Mouse (Mus musculus) heart, embryonic 13.5 days (tissue): ENCODE results near the gene Coa3. TPM values are rescaled to one million over a fixed set of nuclear protein-coding genes. Genes with fewer than 3 reads are reported as not detected.
A peak's percentile ranks its signal among the peaks of the same experiment; 100 is the strongest.

ENCODE experiments used
- ATAC-seq: fragments of 200-750 bp; cut with Nextera tagmentation; 2 replicates; pipeline ENCODE4 v1.8.0; 2017; ENCODE audit warnings: moderate TSS enrichment; ENCODE audit not compliant: insufficient number of reproducible peaks, low FRiP score, low TSS enrichment; ENCODE audit errors: extremely low read depth
- H3K27ac ChIP-seq: fragments of 300-500 bp; sonication (generic); replicated peaks from 2 replicates; pipeline ENCODE4 v1.5.1; 2015; ENCODE audit warnings: moderate library complexity, mild to moderate bottlenecking, inconsistent platforms
- H3K27me3 ChIP-seq: fragments of 300-500 bp; sonication (generic); replicated peaks from 2 replicates; pipeline ENCODE4 v1.6.1; 2015; ENCODE audit warnings: mild to moderate bottlenecking, inconsistent platforms
- H3K36me3 ChIP-seq: fragments of 300-500 bp; sonication (generic); 2 replicates; pipeline ENCODE4 v1.6.1; 2015; ENCODE audit warnings: mild to moderate bottlenecking, inconsistent platforms
- H3K4me1 ChIP-seq: fragments of 300-500 bp; sonication (generic); 2 replicates; pipeline ENCODE4 v1.6.1; 2015; ENCODE audit warnings: inconsistent platforms
- H3K4me2 ChIP-seq: fragments of 300-500 bp; sonication (generic); 2 replicates; pipeline ENCODE4 v1.6.1; 2015; ENCODE audit warnings: inconsistent platforms, mild to moderate bottlenecking, moderate library complexity
- H3K4me3 ChIP-seq: fragments of 300-500 bp; sonication (generic); 2 replicates; pipeline ENCODE4 v1.5.1; 2015; ENCODE audit warnings: moderate library complexity, mild to moderate bottlenecking, inconsistent platforms
- H3K9ac ChIP-seq: fragments of 300-500 bp; sonication (generic); 2 replicates; pipeline ENCODE4 v1.6.1; 2015; ENCODE audit warnings: inconsistent platforms, mild to moderate bottlenecking, moderate library complexity
- H3K9me3 ChIP-seq: fragments of 300-500 bp; sonication (generic); 2 replicates; pipeline ENCODE4 v1.6.1; 2016; ENCODE audit warnings: inconsistent platforms
- WGBS: fragments of 180-500 bp; shearing (Covaris S2); methylation state at CpG from one replicate; pipeline ENCODE4 v1.1.7; 2015; ENCODE audit warnings: mixed read lengths; 5-methylcytosine and 5-hydroxymethylcytosine counted together
- polyA plus RNA-seq: library from polyadenylated mRNA; unstranded; fragments of >200 nt; fragmentation: Nextera tagmentation; extraction: Ambion mirVana; gene quantifications from 2 replicates; pipeline ENCODE4 v1.2.1, GENCODE M21; 2015

Gene Coa3
- polyA plus RNA-seq, 1 experiment from 2014 or later, result 165 TPM

DNA sequence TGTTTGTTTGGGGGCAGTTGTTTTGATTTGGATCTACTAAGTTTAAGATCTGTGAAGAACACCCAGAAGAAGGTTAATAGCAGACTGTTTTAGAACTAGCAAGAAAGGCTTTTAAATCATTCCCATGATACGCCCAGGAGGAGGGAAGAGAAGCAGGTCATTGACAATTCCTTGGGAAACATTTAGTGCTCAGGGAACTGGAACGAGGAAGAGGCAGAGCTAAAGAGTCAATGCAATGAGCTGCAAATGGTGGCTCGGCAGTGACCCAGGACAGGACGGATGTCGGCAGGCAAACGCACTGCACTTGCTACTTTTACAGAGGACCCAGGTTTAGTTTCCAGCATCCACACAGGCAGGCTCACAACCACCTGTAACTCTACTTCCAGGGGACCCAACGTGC lies 1.9 kb upstream of the Coa3 start:
- no peak overlapping the region for H3K27ac ChIP-seq
- peaks cover 32% of the 10 kb centered on the region for H3K36me3 ChIP-seq
- peaks cover 32% of the 10 kb centered on the region for H3K4me1 ChIP-seq
- H3K9ac ChIP-seq, result no peak overlapping the region
- no peak for ATAC-seq
- 44% methylated on average over 7 of the region's 7 CpGs for WGBS
- H3K4me3 ChIP-seq, result no peak overlapping the region
- H3K27me3 ChIP-seq, result peaks cover 9% of the 10 kb centered on the region; the same call in 1 of the 2 replicates
- no peaks in the 10 kb centered on the region for H3K9me3 ChIP-seq
- H3K4me2 ChIP-seq, result no peak overlapping the region

DNA sequence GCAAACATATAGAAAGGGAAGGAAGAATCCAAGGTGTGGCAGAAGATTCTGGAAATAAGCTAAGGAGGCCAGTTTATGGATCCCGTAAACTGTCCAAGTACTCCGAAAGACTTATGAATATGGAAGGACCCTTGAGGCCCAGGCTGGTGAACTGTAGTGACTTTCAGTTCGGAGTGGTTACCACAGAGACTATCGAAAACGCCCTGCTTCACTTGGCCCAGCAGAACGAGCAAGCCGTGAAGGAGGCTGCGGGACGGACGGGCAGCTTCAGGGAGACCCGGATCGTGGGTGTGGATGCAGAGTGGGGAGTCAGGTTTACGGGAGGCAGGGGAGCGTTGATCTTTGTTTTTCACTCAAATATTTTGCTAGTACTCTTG lies 267 bp upstream of the Coa3 start:
- peak overlapping the region; percentile 84 for H3K4me3 ChIP-seq
- no peak for ATAC-seq
- no peak overlapping the region for H3K27ac ChIP-seq
- H3K36me3 ChIP-seq, result peaks cover 21% of the 10 kb centered on the region
- 52% methylated on average over 14 of the region's 14 CpGs for WGBS
- H3K27me3 ChIP-seq, result peaks cover 9% of the 10 kb centered on the region; the same call in 1 of the 2 replicates
- peak overlapping the region; percentile 61 for H3K9ac ChIP-seq
- H3K4me1 ChIP-seq, result peaks cover 32% of the 10 kb centered on the region
- peak overlapping the region; percentile 82 for H3K4me2 ChIP-seq
- H3K9me3 ChIP-seq, result no peaks in the 10 kb centered on the region

DNA sequence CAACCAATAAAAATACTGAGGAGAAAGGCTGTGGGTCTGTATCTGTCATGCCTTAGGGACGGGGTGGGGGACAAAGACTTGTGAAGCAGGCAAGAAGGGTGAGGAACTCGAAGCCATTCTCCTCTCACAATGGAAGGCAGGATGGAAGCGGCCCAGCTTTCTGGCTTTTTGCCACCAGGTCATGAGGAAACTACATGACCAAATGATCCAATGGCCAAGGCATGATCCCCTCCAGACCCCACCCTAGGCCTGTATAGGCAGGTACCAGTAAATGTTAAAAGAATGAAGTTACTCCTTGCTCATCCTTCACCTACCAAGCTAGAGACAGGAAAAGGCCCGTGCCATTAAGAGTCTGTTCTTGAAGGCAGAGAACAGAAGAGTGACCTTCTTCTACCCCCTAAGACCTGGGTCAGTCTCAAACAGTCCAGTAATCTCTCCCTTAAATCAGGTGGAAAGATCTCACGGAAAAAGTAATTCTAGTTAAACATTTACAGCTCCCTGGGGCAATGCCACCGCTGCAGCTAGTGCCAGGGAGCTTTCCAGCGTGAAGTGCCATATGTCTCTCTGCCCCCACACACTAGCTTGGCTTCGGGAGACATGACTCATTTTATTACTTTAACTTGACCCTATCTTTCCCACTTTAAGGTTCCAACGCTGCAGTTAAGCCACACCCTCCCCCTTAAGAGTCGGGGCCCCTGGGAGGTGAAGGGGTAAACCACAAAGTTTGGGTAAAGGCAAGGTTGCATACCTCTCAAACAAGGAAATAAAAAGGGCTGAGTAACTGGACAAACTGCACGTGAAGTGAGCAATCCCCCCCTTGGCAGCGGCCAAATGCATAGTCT lies 1.3 kb downstream of the Coa3 start:
- Histone ChIP-seq H3K27ac (no peak overlapping the region), H3K4me2 (peak overlapping the region; percentile 82), H3K27me3 (peaks cover 9% of the 10 kb centered on the region; the same call in 1 of the 2 replicates), H3K4me3 (peak overlapping the region; percentile 84), H3K4me1 (peaks cover 32% of the 10 kb centered on the region), H3K36me3 (peaks cover 25% of the 10 kb centered on the region), H3K9ac (peak overlapping the region; percentile 90), H3K9me3 (no peaks in the 10 kb centered on the region)
- no peak for ATAC-seq
- 64% methylated on average over 12 of the region's 12 CpGs for WGBS

DNA sequence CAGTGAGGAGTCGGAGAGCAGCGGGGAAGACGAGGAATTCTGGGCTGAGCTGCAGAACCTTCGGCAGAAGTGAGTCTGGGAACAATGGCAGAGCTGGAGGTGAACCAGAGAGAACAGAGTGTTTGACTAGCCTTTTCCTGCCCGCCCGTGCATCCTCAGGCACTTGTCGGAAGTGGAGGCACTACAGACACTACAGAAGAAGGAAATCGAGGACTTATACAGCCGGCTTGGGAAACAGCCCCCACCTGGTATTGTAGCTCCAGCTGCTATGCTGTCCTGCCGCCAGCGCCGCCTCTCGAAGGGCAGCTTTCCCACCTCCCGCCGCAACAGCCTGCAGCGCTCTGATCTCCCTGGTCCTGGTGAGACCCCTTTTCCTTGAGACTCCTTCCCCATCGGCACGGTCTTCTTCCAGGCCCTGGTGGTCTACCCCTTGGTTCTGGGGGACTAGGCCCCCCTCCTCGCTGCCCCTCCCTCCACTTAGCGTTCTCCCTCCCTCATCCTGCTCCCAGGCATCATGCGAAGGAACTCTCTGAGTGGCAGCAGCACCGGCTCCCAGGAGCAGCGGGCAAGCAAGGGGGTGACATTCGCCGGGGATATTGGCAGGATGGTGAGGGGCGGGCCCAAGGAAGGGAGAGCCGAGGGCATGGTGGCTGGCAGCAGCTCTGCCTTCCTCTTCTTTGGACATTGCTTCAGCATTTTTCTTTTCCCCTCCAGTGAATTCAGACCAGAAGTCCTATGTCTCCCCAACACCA lies 2.4 kb downstream of the Coa3 start:
- peak overlapping the region; percentile 33 for H3K9ac ChIP-seq
- 30% methylated on average over 27 of the region's 27 CpGs for WGBS
- peaks cover 32% of the 10 kb centered on the region for H3K4me1 ChIP-seq

DNA sequence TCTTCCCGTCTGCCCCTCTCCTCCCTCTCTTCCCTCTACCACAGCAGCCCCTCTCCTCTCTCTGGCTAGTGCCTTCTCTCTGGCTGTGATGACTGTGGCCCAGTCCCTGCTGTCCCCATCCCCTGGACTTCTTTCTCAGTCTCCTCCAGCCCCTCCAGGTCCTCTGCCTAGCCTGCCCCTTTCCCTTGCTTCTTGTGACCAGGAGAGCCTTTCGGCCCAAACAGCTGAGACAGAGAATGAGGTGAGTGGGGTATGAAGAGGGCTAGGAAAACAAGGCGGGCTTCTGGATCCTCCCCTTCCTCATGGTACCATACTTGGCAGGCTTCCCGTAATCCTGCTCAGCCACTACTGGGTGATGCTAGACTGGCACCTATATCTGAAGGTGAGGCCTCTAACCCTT lies 3.6 kb downstream of the Coa3 start:
- WGBS, result 73% methylated on average over 4 of the region's 4 CpGs

More for the DNA sequence above, 2.4 kb downstream of the Coa3 start:
- Histone ChIP-seq H3K4me3 (0 out of 2 replicates have a peak overlapping the region, but pooled peaks have one; percentile 14), H3K9me3 (no peaks in the 10 kb centered on the region), H3K27me3 (peaks cover 9% of the 10 kb centered on the region; the same call in 1 of the 2 replicates), H3K4me2 (peak overlapping the region; percentile 82), H3K27ac (no peak overlapping the region), H3K36me3 (peaks cover 25% of the 10 kb centered on the region)
- no peak for ATAC-seq

DNA sequence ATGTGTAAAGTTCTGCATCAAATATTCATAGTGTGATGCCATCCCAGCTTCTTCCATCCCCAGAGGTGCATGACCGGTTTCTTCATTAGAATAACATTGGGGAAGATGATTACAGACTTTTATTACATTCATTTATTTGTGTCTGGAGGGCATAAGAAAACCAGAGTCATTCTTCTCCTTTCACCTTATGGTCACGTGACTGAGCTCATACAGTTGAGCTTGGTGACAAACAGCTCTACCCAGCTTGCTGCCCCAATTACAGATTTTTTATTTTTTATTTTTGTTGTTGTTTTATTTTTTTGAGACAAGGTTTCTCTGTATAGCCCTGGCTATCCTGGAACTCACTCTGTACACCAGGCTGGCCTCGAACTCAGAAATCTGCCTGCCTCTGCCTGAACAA lies 6.5 kb downstream of the Coa3 start:
- H3K9me3 ChIP-seq, result no peaks in the 10 kb centered on the region
- peaks cover 24% of the 10 kb centered on the region for H3K4me1 ChIP-seq
- ATAC-seq, result no peak
- peaks cover 22% of the 10 kb centered on the region for H3K36me3 ChIP-seq
- H3K4me2 ChIP-seq, result no peak overlapping the region
- H3K27ac ChIP-seq, result no peak overlapping the region
- 88% methylated on average over 3 of the region's 3 CpGs for WGBS
- H3K9ac ChIP-seq, result no peak overlapping the region
- H3K27me3 ChIP-seq, result peaks cover 8% of the 10 kb centered on the region
- no peak overlapping the region for H3K4me3 ChIP-seq

More for the DNA sequence above, 3.6 kb downstream of the Coa3 start:
- Histone ChIP-seq H3K36me3 (peaks cover 25% of the 10 kb centered on the region), H3K4me3 (no peak overlapping the region), H3K27ac (no peak overlapping the region), H3K4me2 (no peak overlapping the region), H3K9me3 (no peaks in the 10 kb centered on the region), H3K4me1 (peaks cover 32% of the 10 kb centered on the region), H3K27me3 (0 out of 2 replicates have a peak, but pooled peaks cover under 1% of the 10 kb centered on the region), H3K9ac (no peak overlapping the region)
- no peak for ATAC-seq

DNA sequence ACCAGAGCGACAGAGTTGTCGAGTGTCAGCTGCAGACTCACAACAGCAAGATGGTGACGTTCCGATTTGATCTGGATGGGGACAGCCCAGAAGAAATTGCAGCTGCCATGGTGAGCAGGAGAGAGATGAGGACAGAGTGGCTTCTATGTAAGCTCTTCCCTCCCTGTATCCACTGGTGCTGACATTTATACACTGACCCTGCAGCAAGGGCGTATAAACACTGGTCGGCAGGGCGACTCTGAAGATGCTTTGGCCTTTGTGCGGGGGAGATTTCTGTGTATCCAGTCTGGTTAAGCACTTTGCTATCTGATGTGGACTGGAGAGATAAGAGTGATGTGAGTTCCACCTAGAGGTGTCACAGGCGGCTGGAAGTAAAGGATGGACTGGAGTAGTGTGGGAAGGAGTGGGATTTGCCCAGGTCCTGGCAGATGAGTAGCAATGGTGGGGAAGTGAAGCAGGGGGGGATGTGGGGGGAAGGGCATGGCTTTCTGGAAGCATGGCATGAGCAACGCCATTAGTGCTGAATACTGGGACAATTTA lies 9.3 kb downstream of the Coa3 start:
- WGBS, result 15% methylated on average over 10 of the region's 10 CpGs

DNA sequence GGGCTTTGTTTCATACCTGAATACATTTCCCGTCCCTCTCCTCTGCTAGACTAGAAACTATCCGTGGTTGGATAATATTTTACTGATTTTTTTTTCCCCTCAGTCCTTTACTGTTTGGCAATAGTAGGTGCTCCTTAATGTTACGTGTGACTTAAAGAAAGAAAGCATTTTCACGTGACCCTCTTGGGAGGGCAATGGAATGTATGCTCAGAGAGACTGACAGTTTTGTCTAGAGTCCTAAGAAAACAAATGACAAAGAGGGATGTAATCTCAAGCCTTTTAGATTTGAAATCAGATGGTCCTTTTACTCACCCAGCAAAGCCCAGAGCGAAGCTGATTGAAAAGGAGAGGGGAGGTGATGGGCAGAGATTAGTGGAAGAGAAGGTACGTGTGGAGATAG lies 13.0 kb downstream of the Coa3 start:
- Histone ChIP-seq H3K4me3 (no peak overlapping the region), H3K27me3 (peaks cover 62% of the 10 kb centered on the region), H3K9me3 (no peaks in the 10 kb centered on the region), H3K9ac (no peak overlapping the region), H3K4me2 (no peak overlapping the region), H3K36me3 (peaks cover 5% of the 10 kb centered on the region; the same call in 1 of the 2 replicates), H3K27ac (no peak overlapping the region), H3K4me1 (peaks cover 56% of the 10 kb centered on the region)
- no peak for ATAC-seq
- WGBS, result 45% methylated on average over 6 of the region's 6 CpGs

More for the DNA sequence above, 9.3 kb downstream of the Coa3 start:
- Histone ChIP-seq H3K27me3 (peaks cover 35% of the 10 kb centered on the region), H3K4me2 (peak overlapping the region; percentile 31), H3K4me1 (peaks cover 23% of the 10 kb centered on the region), H3K27ac (no peak overlapping the region), H3K9me3 (no peaks in the 10 kb centered on the region), H3K4me3 (no peak overlapping the region), H3K9ac (no peak overlapping the region), H3K36me3 (peaks cover 10% of the 10 kb centered on the region; the same call in 1 of the 2 replicates)
- ATAC-seq, result no peak

DNA sequence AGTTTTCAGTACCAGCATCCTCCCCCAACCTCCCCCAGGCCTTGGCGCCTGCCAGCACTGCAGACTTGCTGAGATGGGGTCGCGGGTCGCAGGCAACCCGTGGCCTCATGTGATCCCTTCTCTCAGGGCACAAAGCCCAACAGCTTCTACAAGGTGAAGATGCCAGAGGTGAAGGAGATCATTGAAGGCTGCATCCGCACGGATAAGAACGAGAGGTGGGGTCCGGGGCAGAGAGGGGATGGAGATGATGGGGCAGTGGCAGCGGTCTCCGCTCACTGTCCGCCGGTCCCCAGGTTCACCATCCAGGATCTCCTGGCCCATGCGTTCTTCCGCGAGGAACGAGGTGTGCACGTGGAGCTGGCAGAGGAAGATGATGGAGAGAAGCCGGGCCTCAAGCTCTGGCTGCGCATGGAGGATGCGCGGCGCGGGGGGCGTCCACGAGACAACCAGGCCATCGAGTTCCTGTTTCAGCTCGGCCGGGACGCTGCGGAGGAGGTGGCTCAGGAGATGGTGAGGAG lies 13.9 kb downstream of the Coa3 start:
- WGBS, result 7% methylated on average over 31 of the region's 31 CpGs
- Histone ChIP-seq H3K4me1 (peaks cover 60% of the 10 kb centered on the region), H3K9ac (peak overlapping the region; percentile 34), H3K36me3 (peaks cover 5% of the 10 kb centered on the region; the same call in 1 of the 2 replicates), H3K9me3 (no peaks in the 10 kb centered on the region), H3K4me2 (peak overlapping the region; percentile 60), H3K27me3 (peaks cover 62% of the 10 kb centered on the region), H3K4me3 (peak overlapping the region; percentile 36), H3K27ac (no peak overlapping the region)
- ATAC-seq, result no peak

DNA sequence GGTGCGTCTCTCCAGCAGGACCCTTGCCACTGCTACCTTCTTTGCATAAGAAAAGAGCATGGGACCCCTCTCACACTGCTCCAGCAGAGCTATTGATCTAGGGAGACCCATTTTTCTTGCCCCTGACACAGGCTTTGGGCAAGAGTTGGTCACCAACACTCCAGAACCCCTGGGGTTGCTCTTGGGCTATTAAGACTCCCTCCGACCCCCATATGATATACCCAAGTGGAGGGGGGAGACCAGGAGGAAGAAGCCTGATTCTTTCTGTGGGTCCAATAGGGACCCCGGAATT lies 15.0 kb downstream of the Coa3 start:
- Histone ChIP-seq H3K4me3 (peak overlapping the region; percentile 75), H3K4me1 (peaks cover 62% of the 10 kb centered on the region), H3K27me3 (peaks cover 62% of the 10 kb centered on the region)

More for the DNA sequence above, 15.0 kb downstream of the Coa3 start:
- H3K9ac ChIP-seq, result 0 out of 2 replicates have a peak overlapping the region, but pooled peaks have one; percentile 50
- no peak overlapping the region for H3K27ac ChIP-seq
- peak overlapping the region; percentile 99 for H3K4me2 ChIP-seq
- peaks cover 7% of the 10 kb centered on the region; the same call in 1 of the 2 replicates for H3K36me3 ChIP-seq
- H3K9me3 ChIP-seq, result no peaks in the 10 kb centered on the region
- 26% methylated on average over 3 of the region's 3 CpGs for WGBS
- ATAC-seq, result no peak
